Mouse (Mus musculus) ovary, postnatal 14 days (tissue): ENCODE measurements at regions not wholly inside any gene's neighbourhood (a gene's known extent, or its start where the extent isn't known, plus 50 kb on each side); places are given as distances from the start of the nearest gene placed in this dataset.

Experiments
- DNase-seq: peaks from one replicate; pipeline ENCODE4 v3.0.0; 2022; ENCODE audit warnings: low spot score

GRCm38 (mm10) chr6:123930951-123931350 lies 77.7 kb upstream of the Vmn2r25 start:
- DNase-seq, result peak; percentile 24

- no peak for DNase-seq
Observed at GRCm38 (mm10) chr6:123937930-123938329, 84.7 kb upstream of the Vmn2r25 start.

GRCm38 (mm10) chr6:123961321-123961720 lies 63.0 kb upstream of the Vmn2r26 start:
- DNase-seq, result no peak

GRCm38 (mm10) chr6:123971180-123971579 lies 53.2 kb upstream of the Vmn2r26 start:
- no peak for DNase-seq
